Mouse (Mus musculus): ENCODE data around the gene Wdr73. TPM values are rescaled to one million over a fixed set of nuclear protein-coding genes. Genes with fewer than 3 reads are reported as not detected.

Wdr73 gene
- polyA plus RNA-seq, 1 experiment: 15.1 TPM

DNA sequence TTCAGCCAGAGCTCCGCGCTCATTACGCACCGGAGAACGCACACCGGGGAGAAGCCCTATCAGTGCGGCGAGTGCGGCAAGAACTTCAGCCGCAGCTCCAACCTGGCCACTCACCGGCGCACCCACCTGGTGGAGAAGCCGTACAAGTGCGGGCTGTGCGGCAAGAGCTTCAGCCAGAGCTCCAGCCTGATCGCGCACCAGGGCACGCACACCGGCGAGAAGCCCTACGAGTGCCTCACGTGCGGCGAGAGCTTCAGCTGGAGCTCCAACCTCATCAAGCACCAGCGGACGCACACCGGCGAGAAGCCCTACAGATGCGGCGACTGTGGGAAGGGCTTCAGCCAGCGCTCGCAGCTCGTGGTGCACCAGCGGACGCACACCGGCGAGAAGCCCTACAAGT lies 25.3 kb downstream of the Wdr73 start:
- Histone ChIP-seq H3K27me3 (ENCODE audit: control insufficient read depth, insufficient read depth, insufficient read length) (no peaks in the 10 kb centered on the region), H3K4me2 (ENCODE audit: low read depth) (no peak overlapping the region), H3ac (ENCODE audit: control insufficient read depth, insufficient read length) (no peak overlapping the region), H3K36me3 (ENCODE audit: control insufficient read depth, insufficient read depth) (peaks cover 16% of the 10 kb centered on the region), H3K79me2 (ENCODE audit: control insufficient read depth, insufficient read depth) (no peaks in the 10 kb centered on the region), H3K4me3 (no peak overlapping the region)
- TF ChIP-seq REST (IDR thresholded peaks at IDR 0.05; ENCODE audit: insufficient read depth, insufficient read length) (no peak), MYOG (IDR thresholded peaks at IDR 0.05; ENCODE audit: control insufficient read depth in 1 of 3, insufficient read depth in 1 of 3, insufficient read length in 2 of 3, low read depth in 2 of 3) (no peak), POLR2AphosphoS2 (IDR thresholded peaks at IDR 0.05; ENCODE audit: insufficient read length, low read depth) (no peak), USF1 (IDR thresholded peaks at IDR 0.05; ENCODE audit: low read depth) (no peak), SRF (IDR thresholded peaks at IDR 0.05; ENCODE audit: control insufficient read depth, insufficient read length, low read depth) (no peak), E2F4 (IDR thresholded peaks at IDR 0.05; ENCODE audit: insufficient read depth) (no peak), MAX (IDR thresholded peaks at IDR 0.05; ENCODE audit: low read depth) (no peak), MYOD1 (IDR thresholded peaks at IDR 0.05; ENCODE audit: control insufficient read depth in 1 of 3, insufficient read length in 2 of 3, low read depth in 2 of 3) (no peak), POLR2A (IDR thresholded peaks at IDR 0.05; ENCODE audit: insufficient read length, low read depth) (no peak), TCF12 (IDR thresholded peaks at IDR 0.05; ENCODE audit: insufficient read depth, poor library complexity, severe bottlenecking) (no peak), CEBPB (IDR thresholded peaks at IDR 0.05; ENCODE audit: insufficient read depth, poor library complexity, severe bottlenecking) (no peak), TCF3 (IDR thresholded peaks at IDR 0.05; ENCODE audit: insufficient read length, low read depth) (no peak)

DNA sequence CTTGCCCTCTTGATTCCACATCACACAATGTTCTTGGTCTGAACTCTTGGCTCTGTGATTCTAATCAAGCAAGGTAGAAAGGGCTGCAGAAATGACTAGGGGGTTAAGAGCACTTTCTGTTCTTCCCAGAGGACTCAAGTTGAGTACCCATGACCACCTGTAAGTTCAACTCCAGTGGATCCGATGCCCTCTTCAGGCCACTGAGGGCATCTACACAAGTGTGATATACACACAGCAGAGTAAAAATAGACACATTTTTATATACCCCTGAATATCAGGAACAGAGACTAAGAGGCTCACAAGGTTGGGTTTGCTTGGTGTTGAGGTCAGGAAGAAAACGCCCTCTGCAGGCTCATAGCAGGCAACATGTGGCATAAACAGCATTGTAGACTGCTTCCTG lies 27.4 kb downstream of the Wdr73 start:
- no peak for TF ChIP-seq MYOG (IDR thresholded peaks at IDR 0.05; ENCODE audit: control insufficient read depth in 1 of 3, insufficient read depth in 1 of 3, insufficient read length in 2 of 3, low read depth in 2 of 3)
- no peak for TF ChIP-seq E2F4 (IDR thresholded peaks at IDR 0.05; ENCODE audit: insufficient read depth)
- TF ChIP-seq MYOD1 (IDR thresholded peaks at IDR 0.05; ENCODE audit: control insufficient read depth in 1 of 3, insufficient read length in 2 of 3, low read depth in 2 of 3): no peak
- no peak for TF ChIP-seq USF1 (IDR thresholded peaks at IDR 0.05; ENCODE audit: low read depth)
- TF ChIP-seq SRF (IDR thresholded peaks at IDR 0.05; ENCODE audit: control insufficient read depth, insufficient read length, low read depth): no peak
- TF ChIP-seq TCF3 (IDR thresholded peaks at IDR 0.05; ENCODE audit: insufficient read length, low read depth): no peak
- no peak for TF ChIP-seq POLR2A (IDR thresholded peaks at IDR 0.05; ENCODE audit: insufficient read length, low read depth)
- no peak for TF ChIP-seq CEBPB (IDR thresholded peaks at IDR 0.05; ENCODE audit: insufficient read depth, poor library complexity, severe bottlenecking)
- TF ChIP-seq POLR2AphosphoS2 (IDR thresholded peaks at IDR 0.05; ENCODE audit: insufficient read length, low read depth): no peak
- no peak for TF ChIP-seq MAX (IDR thresholded peaks at IDR 0.05; ENCODE audit: low read depth)
- no peak for TF ChIP-seq REST (IDR thresholded peaks at IDR 0.05; ENCODE audit: insufficient read depth, insufficient read length)
- no peak for TF ChIP-seq TCF12 (IDR thresholded peaks at IDR 0.05; ENCODE audit: insufficient read depth, poor library complexity, severe bottlenecking)
- Histone ChIP-seq H3K4me3 (no peak overlapping the region), H3K79me2 (ENCODE audit: control insufficient read depth, insufficient read depth) (no peaks in the 10 kb centered on the region), H3K27me3 (ENCODE audit: control insufficient read depth, insufficient read depth, insufficient read length) (no peaks in the 10 kb centered on the region), H3K36me3 (ENCODE audit: control insufficient read depth, insufficient read depth) (peaks cover 27% of the 10 kb centered on the region), H3ac (ENCODE audit: control insufficient read depth, insufficient read length) (no peak overlapping the region), H3K4me2 (ENCODE audit: low read depth) (no peak overlapping the region)

DNA sequence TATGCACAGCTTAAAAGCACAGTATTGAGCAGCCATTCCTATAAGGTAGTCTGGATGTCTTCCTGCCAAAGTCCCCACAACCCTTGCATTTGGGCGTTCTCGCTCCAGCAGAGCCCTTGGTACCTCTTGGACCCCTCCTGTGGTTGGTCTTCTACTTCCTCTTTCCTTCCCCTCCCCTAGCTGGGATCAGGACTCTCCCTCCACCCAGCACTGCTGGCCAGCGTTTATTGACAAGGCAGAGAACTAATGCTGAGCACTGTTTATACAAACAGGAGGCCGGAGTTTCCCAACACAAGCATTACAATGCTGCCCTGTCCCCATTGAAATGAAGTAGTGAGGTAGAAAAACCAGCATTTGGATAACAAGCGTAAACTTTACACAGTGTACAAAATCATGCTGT lies 28.0 kb downstream of the Wdr73 start:
- no peak for TF ChIP-seq E2F4 (IDR thresholded peaks at IDR 0.05; ENCODE audit: insufficient read depth)
- no peak for TF ChIP-seq MAX (IDR thresholded peaks at IDR 0.05; ENCODE audit: low read depth)
- TF ChIP-seq CEBPB (IDR thresholded peaks at IDR 0.05; ENCODE audit: insufficient read depth, poor library complexity, severe bottlenecking): no peak
- TF ChIP-seq POLR2A (IDR thresholded peaks at IDR 0.05; ENCODE audit: insufficient read length, low read depth): no peak
- no peak for TF ChIP-seq USF1 (IDR thresholded peaks at IDR 0.05; ENCODE audit: low read depth)
- no peak for TF ChIP-seq REST (IDR thresholded peaks at IDR 0.05; ENCODE audit: insufficient read depth, insufficient read length)
- no peak for TF ChIP-seq POLR2AphosphoS2 (IDR thresholded peaks at IDR 0.05; ENCODE audit: insufficient read length, low read depth)
- no peak for TF ChIP-seq TCF12 (IDR thresholded peaks at IDR 0.05; ENCODE audit: insufficient read depth, poor library complexity, severe bottlenecking)
- no peak for TF ChIP-seq SRF (IDR thresholded peaks at IDR 0.05; ENCODE audit: control insufficient read depth, insufficient read length, low read depth)
- no peak for TF ChIP-seq MYOG (IDR thresholded peaks at IDR 0.05; ENCODE audit: control insufficient read depth in 1 of 3, insufficient read depth in 1 of 3, insufficient read length in 2 of 3, low read depth in 2 of 3)
- TF ChIP-seq MYOD1 (IDR thresholded peaks at IDR 0.05; ENCODE audit: control insufficient read depth in 1 of 3, insufficient read length in 2 of 3, low read depth in 2 of 3): no peak
- no peak for TF ChIP-seq TCF3 (IDR thresholded peaks at IDR 0.05; ENCODE audit: insufficient read length, low read depth)
- Histone ChIP-seq H3K4me3 (no peak overlapping the region), H3K36me3 (ENCODE audit: control insufficient read depth, insufficient read depth) (peaks cover 29% of the 10 kb centered on the region), H3ac (ENCODE audit: control insufficient read depth, insufficient read length) (no peak overlapping the region), H3K27me3 (ENCODE audit: control insufficient read depth, insufficient read depth, insufficient read length) (no peaks in the 10 kb centered on the region), H3K79me2 (ENCODE audit: control insufficient read depth, insufficient read depth) (no peaks in the 10 kb centered on the region), H3K4me2 (ENCODE audit: low read depth) (no peak overlapping the region)

DNA sequence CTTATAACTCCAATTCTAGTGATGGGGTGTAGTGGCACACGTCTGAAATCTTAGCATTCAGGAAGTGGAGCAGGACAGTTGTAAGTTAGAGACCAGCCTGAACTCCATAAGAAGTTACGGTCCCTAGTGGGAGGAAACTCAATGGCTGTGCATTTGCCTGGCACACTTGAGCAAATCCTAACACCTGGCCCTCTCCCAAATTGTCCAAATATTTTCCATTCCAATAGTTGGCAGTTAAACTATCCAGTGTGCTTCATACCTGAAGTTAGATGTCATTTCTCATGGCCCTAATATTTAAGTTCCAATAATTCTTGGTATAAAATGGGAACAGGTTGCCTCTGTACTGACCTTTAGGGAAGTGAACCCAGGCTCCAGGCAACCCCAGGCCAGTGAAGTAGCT lies 32.4 kb downstream of the Wdr73 start:
- Histone ChIP-seq H3K4me3 (no peak overlapping the region), H3K79me2 (ENCODE audit: control insufficient read depth, insufficient read depth) (peaks cover 5% of the 10 kb centered on the region), H3K36me3 (ENCODE audit: control insufficient read depth, insufficient read depth) (peaks cover 20% of the 10 kb centered on the region), H3K27me3 (ENCODE audit: control insufficient read depth, insufficient read depth, insufficient read length) (no peaks in the 10 kb centered on the region), H3K4me2 (ENCODE audit: low read depth) (no peak overlapping the region), H3ac (ENCODE audit: control insufficient read depth, insufficient read length) (no peak overlapping the region)
- TF ChIP-seq TCF12 (IDR thresholded peaks at IDR 0.05; ENCODE audit: insufficient read depth, poor library complexity, severe bottlenecking) (no peak), MAX (IDR thresholded peaks at IDR 0.05; ENCODE audit: low read depth) (no peak), TCF3 (IDR thresholded peaks at IDR 0.05; ENCODE audit: insufficient read length, low read depth) (no peak), CEBPB (IDR thresholded peaks at IDR 0.05; ENCODE audit: insufficient read depth, poor library complexity, severe bottlenecking) (no peak)

Data from myocyte (in vitro differentiated cells).